Mouse (Mus musculus) bone marrow, adult 2 months (tissue): ENCODE results near the gene Tapbp.
A peak's percentile ranks its signal among the peaks of the same experiment; 100 is the strongest.

Source experiments
- CTCF ChIP-seq: fragments of 200-500 bp; IDR thresholded peaks from 2 replicates; pipeline ENCODE4 v1.5.1; 2011; ENCODE audit warnings: low read length, control low read depth; ENCODE audit not compliant: control insufficient read depth, insufficient read depth
- POLR2A ChIP-seq: fragments of 200-500 bp; IDR thresholded peaks from 2 replicates; pipeline ENCODE4 v1.6.1; 2011; ENCODE audit warnings: low read depth, mild to moderate bottlenecking, control low read depth, low read length, borderline replicate concordance; ENCODE audit not compliant: control insufficient read depth

GRCm38 (mm10) chr17:33897114-33897794, 18.4 kb upstream of the Tapbp start:
- TF ChIP-seq CTCF (peak; percentile 59), POLR2A (no peak)
